Mouse (Mus musculus): ENCODE data around the gene Zmym4. TPM values are rescaled to one million over a fixed set of nuclear protein-coding genes. Genes with fewer than 3 reads are reported as not detected.
A peak's percentile ranks its signal among the peaks of the same experiment; 100 is the strongest.

Gene Zmym4
- polyA plus RNA-seq, 1 experiment: 17.1 TPM

- H3K36me3 ChIP-seq (ENCODE audit: control insufficient read depth, insufficient read depth, low read length): peaks cover 7% of the 10 kb centered on the region
These were observed 125.0 kb downstream of the Zmym4 start for GRCm38 (mm10) chr4:126842911-126843310.

DNA sequence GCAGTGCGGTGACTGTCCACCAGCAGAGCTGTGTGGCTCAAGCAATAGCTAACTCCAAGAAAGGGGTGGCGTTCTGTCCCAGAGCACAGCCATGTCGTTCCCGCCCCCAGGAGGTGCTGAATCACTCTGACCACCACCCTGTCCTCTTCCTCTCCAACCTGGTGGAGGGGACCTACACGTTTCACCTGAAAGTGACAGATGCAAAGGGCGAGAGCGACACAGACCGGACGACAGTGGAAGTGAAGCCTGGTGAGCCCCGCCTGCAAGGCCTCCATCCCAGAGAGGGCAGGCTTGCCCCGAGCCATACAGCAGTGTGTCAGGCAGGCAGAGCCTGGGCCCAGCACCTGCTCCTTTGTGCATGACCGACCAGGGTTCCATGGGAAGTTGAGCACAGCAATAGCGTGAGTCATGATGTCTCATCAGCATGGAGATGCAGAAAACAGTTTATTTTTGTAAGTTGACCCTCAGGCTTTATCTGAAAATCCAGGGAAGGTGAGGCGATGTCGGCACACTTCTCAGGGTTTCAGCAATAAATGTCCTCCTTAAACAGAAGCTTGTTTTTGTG is 126.9 kb downstream of the Zmym4 start:
- Histone ChIP-seq H3K36me3 (ENCODE audit: control insufficient read depth, insufficient read depth, low read length) (peaks cover 10% of the 10 kb centered on the region), H3K4me1 (ENCODE audit: control insufficient read depth, insufficient read depth, low read length) (no peaks in the 10 kb centered on the region; the same call in 1 of the 2 replicates), H3K4me3 (ENCODE audit: control insufficient read depth, low read depth, low read length) (no peak overlapping the region), H3K27me3 (ENCODE audit: control insufficient read depth, insufficient read depth, low read length) (no peaks in the 10 kb centered on the region), H3K27ac (ENCODE audit: control insufficient read depth, insufficient read depth, low read depth, low read length) (no peak overlapping the region)
- TF ChIP-seq POLR2A (IDR thresholded peaks at IDR 0.05; ENCODE audit: control insufficient read depth, low read depth, low read length): 0 out of 2 replicates have a peak, but pooled peaks have one; percentile 25
- no peak for TF ChIP-seq CTCF (IDR thresholded peaks at IDR 0.05; ENCODE audit: control insufficient read depth, insufficient read depth, insufficient replicate concordance, low read depth, low read length)

More at GRCm38 (mm10) chr4:126842911-126843310, 125.0 kb downstream of the Zmym4 start:
- no peak overlapping the region for H3K27ac ChIP-seq (ENCODE audit: control insufficient read depth, insufficient read depth, low read depth, low read length)
- no peaks in the 10 kb centered on the region for H3K27me3 ChIP-seq (ENCODE audit: control insufficient read depth, insufficient read depth, low read length)
- TF ChIP-seq CTCF (IDR thresholded peaks at IDR 0.05; ENCODE audit: control insufficient read depth, insufficient read depth, insufficient replicate concordance, low read depth, low read length) (no peak), POLR2A (IDR thresholded peaks at IDR 0.05; ENCODE audit: control insufficient read depth, low read depth, low read length) (no peak)
- no peaks in the 10 kb centered on the region; the same call in 1 of the 2 replicates for H3K4me1 ChIP-seq (ENCODE audit: control insufficient read depth, insufficient read depth, low read length)
- H3K4me3 ChIP-seq (ENCODE audit: control insufficient read depth, low read depth, low read length): no peak overlapping the region

DNA sequence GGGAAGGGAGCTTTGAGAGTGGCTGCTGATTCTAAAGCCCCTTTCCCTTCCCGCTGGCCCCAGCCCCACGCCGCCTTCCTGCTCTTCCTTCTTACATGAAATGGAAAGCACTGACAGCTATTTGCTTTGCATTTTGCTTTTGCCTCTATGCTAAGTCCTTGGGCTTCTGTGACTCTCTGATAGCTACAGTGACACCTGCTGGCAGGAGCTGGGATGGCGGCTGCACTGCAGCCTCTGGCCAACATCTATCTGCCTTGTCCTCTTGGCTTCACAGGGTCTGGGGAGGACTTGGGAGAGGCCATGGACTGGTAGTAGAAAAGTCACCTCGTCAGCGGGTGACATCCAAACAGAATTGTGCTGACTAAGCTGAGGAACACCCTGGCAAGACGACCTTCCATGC is 128.1 kb downstream of the Zmym4 start:
- TF ChIP-seq POLR2A (IDR thresholded peaks at IDR 0.05; ENCODE audit: control insufficient read depth, low read depth, low read length) (no peak), CTCF (IDR thresholded peaks at IDR 0.05; ENCODE audit: control insufficient read depth, insufficient read depth, insufficient replicate concordance, low read depth, low read length) (peak; percentile 88; the same call in 1 of the 2 replicates)
- Histone ChIP-seq H3K4me1 (ENCODE audit: control insufficient read depth, insufficient read depth, low read length) (no peaks in the 10 kb centered on the region; the same call in 1 of the 2 replicates), H3K27me3 (ENCODE audit: control insufficient read depth, insufficient read depth, low read length) (no peaks in the 10 kb centered on the region), H3K36me3 (ENCODE audit: control insufficient read depth, insufficient read depth, low read length) (peaks cover 10% of the 10 kb centered on the region), H3K27ac (ENCODE audit: control insufficient read depth, insufficient read depth, low read depth, low read length) (no peak overlapping the region), H3K4me3 (ENCODE audit: control insufficient read depth, low read depth, low read length) (no peak overlapping the region)

GRCm38 (mm10) chr4:126838799-126839198 is 129.1 kb downstream of the Zmym4 start:
- Histone ChIP-seq H3K4me3 (ENCODE audit: control insufficient read depth, low read depth, low read length) (no peak overlapping the region), H3K27ac (ENCODE audit: control insufficient read depth, insufficient read depth, low read depth, low read length) (no peak overlapping the region), H3K4me1 (ENCODE audit: control insufficient read depth, insufficient read depth, low read length) (no peaks in the 10 kb centered on the region; the same call in 1 of the 2 replicates), H3K27me3 (ENCODE audit: control insufficient read depth, insufficient read depth, low read length) (no peaks in the 10 kb centered on the region), H3K36me3 (ENCODE audit: control insufficient read depth, insufficient read depth, low read length) (peaks cover 11% of the 10 kb centered on the region)
- TF ChIP-seq CTCF (IDR thresholded peaks at IDR 0.05; ENCODE audit: control insufficient read depth, insufficient read depth, insufficient replicate concordance, low read depth, low read length): no peak
- TF ChIP-seq POLR2A (IDR thresholded peaks at IDR 0.05; ENCODE audit: control insufficient read depth, low read depth, low read length): no peak

GRCm38 (mm10) chr4:126831122-126831521 is 136.8 kb downstream of the Zmym4 start:
- H3K27ac ChIP-seq (ENCODE audit: control insufficient read depth, insufficient read depth, low read depth, low read length): no peak overlapping the region
- H3K4me1 ChIP-seq (ENCODE audit: control insufficient read depth, insufficient read depth, low read length): no peaks in the 10 kb centered on the region
- H3K27me3 ChIP-seq (ENCODE audit: control insufficient read depth, insufficient read depth, low read length): no peaks in the 10 kb centered on the region
- no peak overlapping the region for H3K4me3 ChIP-seq (ENCODE audit: control insufficient read depth, low read depth, low read length)
- peaks cover 3% of the 10 kb centered on the region for H3K36me3 ChIP-seq (ENCODE audit: control insufficient read depth, insufficient read depth, low read length)
- TF ChIP-seq POLR2A (IDR thresholded peaks at IDR 0.05; ENCODE audit: control insufficient read depth, low read depth, low read length) (no peak), CTCF (IDR thresholded peaks at IDR 0.05; ENCODE audit: control insufficient read depth, insufficient read depth, insufficient replicate concordance, low read depth, low read length) (no peak)

- peaks cover 2% of the 10 kb centered on the region; the same call in 1 of the 2 replicates for H3K4me1 ChIP-seq (ENCODE audit: control insufficient read depth, insufficient read depth, low read length)
- peak overlapping the region; percentile 57 for H3K4me3 ChIP-seq (ENCODE audit: control insufficient read depth, low read depth, low read length)
- no peak overlapping the region for H3K27ac ChIP-seq (ENCODE audit: control insufficient read depth, insufficient read depth, low read depth, low read length)
- no peaks in the 10 kb centered on the region for H3K27me3 ChIP-seq (ENCODE audit: control insufficient read depth, insufficient read depth, low read length)
- no peak for TF ChIP-seq POLR2A (IDR thresholded peaks at IDR 0.05; ENCODE audit: control insufficient read depth, low read depth, low read length)
- TF ChIP-seq CTCF (IDR thresholded peaks at IDR 0.05; ENCODE audit: control insufficient read depth, insufficient read depth, insufficient replicate concordance, low read depth, low read length): no peak
- H3K36me3 ChIP-seq (ENCODE audit: control insufficient read depth, insufficient read depth, low read length): no peaks in the 10 kb centered on the region
These were observed 144.0 kb downstream of the Zmym4 start for GRCm38 (mm10) chr4:126823917-126824316.

- Histone ChIP-seq H3K4me3 (ENCODE audit: control insufficient read depth, low read depth, low read length) (no peak overlapping the region), H3K4me1 (ENCODE audit: control insufficient read depth, insufficient read depth, low read length) (peaks cover 2% of the 10 kb centered on the region; the same call in 1 of the 2 replicates), H3K36me3 (ENCODE audit: control insufficient read depth, insufficient read depth, low read length) (no peaks in the 10 kb centered on the region), H3K27ac (ENCODE audit: control insufficient read depth, insufficient read depth, low read depth, low read length) (no peak overlapping the region), H3K27me3 (ENCODE audit: control insufficient read depth, insufficient read depth, low read length) (no peaks in the 10 kb centered on the region)
- TF ChIP-seq POLR2A (IDR thresholded peaks at IDR 0.05; ENCODE audit: control insufficient read depth, low read depth, low read length) (no peak), CTCF (IDR thresholded peaks at IDR 0.05; ENCODE audit: control insufficient read depth, insufficient read depth, insufficient replicate concordance, low read depth, low read length) (no peak)
These were observed 144.7 kb downstream of the Zmym4 start for GRCm38 (mm10) chr4:126822891-126823882.

All from testis, adult 2 months (tissue).